Mouse (Mus musculus) forebrain, embryonic 13.5 days (tissue): ENCODE data around the gene Cpne4. TPM values are rescaled to one million over a fixed set of nuclear protein-coding genes. Genes with fewer than 3 reads are reported as not detected.

Experiments
- ATAC-seq: fragments of 200-750 bp; cut with Nextera tagmentation; 2 replicates; pipeline ENCODE4 v1.8.0; 2017
- H3K27ac ChIP-seq: fragments of 300-500 bp; sonication (generic); 2 replicates; pipeline ENCODE4 v1.5.1; 2015; ENCODE audit warnings: inconsistent platforms, mild to moderate bottlenecking, moderate library complexity
- H3K27me3 ChIP-seq: fragments of 300-500 bp; sonication (generic); 2 replicates; pipeline ENCODE4 v1.6.1; 2015; ENCODE audit warnings: mild to moderate bottlenecking, inconsistent platforms
- H3K36me3 ChIP-seq: fragments of 300-500 bp; sonication (generic); 2 replicates; pipeline ENCODE4 v1.6.1; 2015; ENCODE audit warnings: mild to moderate bottlenecking, inconsistent platforms; ENCODE audit not compliant: poor library complexity, severe bottlenecking
- H3K4me1 ChIP-seq: fragments of 300-500 bp; sonication (generic); 2 replicates; pipeline ENCODE4 v1.6.1; 2015; ENCODE audit warnings: inconsistent platforms
- H3K4me2 ChIP-seq: fragments of 300-500 bp; sonication (generic); 2 replicates; pipeline ENCODE4 v1.6.1; 2015; ENCODE audit warnings: inconsistent platforms, mild to moderate bottlenecking, moderate library complexity
- H3K4me3 ChIP-seq: fragments of 300-500 bp; sonication (generic); 2 replicates; pipeline ENCODE4 v1.5.1; 2015; ENCODE audit warnings: mild to moderate bottlenecking, inconsistent platforms
- H3K9ac ChIP-seq: fragments of 300-500 bp; sonication (generic); 2 replicates; pipeline ENCODE4 v1.6.1; 2015; ENCODE audit warnings: mild to moderate bottlenecking, inconsistent platforms
- H3K9me3 ChIP-seq: fragments of 300-500 bp; sonication (generic); replicated peaks from 2 replicates; pipeline ENCODE4 v1.6.1; 2016; ENCODE audit warnings: inconsistent platforms
- WGBS: fragments of 180-500 bp; shearing (Covaris S2); methylation state at CpG from one replicate; pipeline ENCODE4 v1.1.7; 2015; 5-methylcytosine and 5-hydroxymethylcytosine counted together
- polyA plus RNA-seq: library from polyadenylated mRNA; unstranded; fragments of >200 nt; fragmentation: Nextera tagmentation; extraction: Ambion mirVana; gene quantifications from 2 replicates; pipeline ENCODE4 v1.2.1, GENCODE M21; 2015

The Cpne4 gene
- polyA plus RNA-seq, 1 experiment from 2014 or later: 6.1 TPM

GRCm38 (mm10) chr9:104890517-104890916 lies 343.4 kb downstream of the Cpne4 start:
- 89% methylated on average over 3 of the region's 3 CpGs for WGBS
- no peak overlapping the region for H3K4me3 ChIP-seq
- H3K4me1 ChIP-seq: no peaks in the 10 kb centered on the region
- no peak overlapping the region for H3K9ac ChIP-seq
- H3K27ac ChIP-seq: no peak overlapping the region
- no peak overlapping the region for H3K4me2 ChIP-seq
- ATAC-seq: no peak
- no peaks in the 10 kb centered on the region for H3K27me3 ChIP-seq
- no peaks in the 10 kb centered on the region for H3K9me3 ChIP-seq
- no peaks in the 10 kb centered on the region for H3K36me3 ChIP-seq

GRCm38 (mm10) chr9:104895360-104895759 lies 348.3 kb downstream of the Cpne4 start:
- Histone ChIP-seq H3K36me3 (no peaks in the 10 kb centered on the region), H3K9ac (no peak overlapping the region), H3K4me1 (no peaks in the 10 kb centered on the region), H3K27me3 (no peaks in the 10 kb centered on the region), H3K4me2 (no peak overlapping the region), H3K27ac (no peak overlapping the region), H3K9me3 (no peaks in the 10 kb centered on the region), H3K4me3 (no peak overlapping the region)
- ATAC-seq: no peak
- 89% methylated on average over 4 of the region's 4 CpGs for WGBS

- Histone ChIP-seq H3K9ac (no peak overlapping the region), H3K4me3 (no peak overlapping the region), H3K4me2 (no peak overlapping the region), H3K27ac (no peak overlapping the region), H3K4me1 (peaks cover 5% of the 10 kb centered on the region; the same call in 1 of the 2 replicates), H3K9me3 (no peaks in the 10 kb centered on the region), H3K36me3 (no peaks in the 10 kb centered on the region), H3K27me3 (no peaks in the 10 kb centered on the region)
- WGBS: 18% methylated on average over 6 of the region's 6 CpGs
- ATAC-seq: no peak
These were observed 354.0 kb downstream of the Cpne4 start for GRCm38 (mm10) chr9:104901118-104901517.

GRCm38 (mm10) chr9:104901827-104902226 lies 354.7 kb downstream of the Cpne4 start:
- H3K9me3 ChIP-seq: no peaks in the 10 kb centered on the region
- peaks cover 5% of the 10 kb centered on the region; the same call in 1 of the 2 replicates for H3K4me1 ChIP-seq
- ATAC-seq: no peak

GRCm38 (mm10) chr9:104912686-104913085 lies 365.6 kb downstream of the Cpne4 start:
- Histone ChIP-seq H3K9me3 (no peaks in the 10 kb centered on the region), H3K27me3 (no peaks in the 10 kb centered on the region), H3K9ac (no peak overlapping the region), H3K36me3 (no peaks in the 10 kb centered on the region), H3K4me3 (no peak overlapping the region), H3K27ac (no peak overlapping the region), H3K4me1 (no peaks in the 10 kb centered on the region), H3K4me2 (no peak overlapping the region)
- WGBS: 78% methylated on average over 2 of the region's 2 CpGs
- ATAC-seq: no peak

More at GRCm38 (mm10) chr9:104901827-104902226, 354.7 kb downstream of the Cpne4 start:
- H3K9ac ChIP-seq: no peak overlapping the region
- H3K27ac ChIP-seq: no peak overlapping the region
- no peaks in the 10 kb centered on the region for H3K36me3 ChIP-seq
- no peak overlapping the region for H3K4me2 ChIP-seq
- no peak overlapping the region for H3K4me3 ChIP-seq
- 64% methylated on average over 2 of the region's 2 CpGs for WGBS
- no peaks in the 10 kb centered on the region for H3K27me3 ChIP-seq

GRCm38 (mm10) chr9:104913327-104913726 lies 366.2 kb downstream of the Cpne4 start:
- H3K27me3 ChIP-seq: no peaks in the 10 kb centered on the region
- no peaks in the 10 kb centered on the region for H3K9me3 ChIP-seq
- H3K4me2 ChIP-seq: no peak overlapping the region
- H3K4me1 ChIP-seq: no peaks in the 10 kb centered on the region
- no peaks in the 10 kb centered on the region for H3K36me3 ChIP-seq
- no peak overlapping the region for H3K27ac ChIP-seq
- H3K4me3 ChIP-seq: no peak overlapping the region
- ATAC-seq: no peak
- H3K9ac ChIP-seq: no peak overlapping the region
- WGBS: 86% methylated on average over 2 of the region's 2 CpGs

- H3K36me3 ChIP-seq: no peaks in the 10 kb centered on the region
- no peaks in the 10 kb centered on the region for H3K9me3 ChIP-seq
- WGBS: 93% methylated on average over 4 of the region's 4 CpGs
- H3K4me2 ChIP-seq: no peak overlapping the region
- H3K27me3 ChIP-seq: no peaks in the 10 kb centered on the region
- no peak for ATAC-seq
- no peak overlapping the region for H3K4me3 ChIP-seq
- no peak overlapping the region for H3K27ac ChIP-seq
- H3K4me1 ChIP-seq: no peaks in the 10 kb centered on the region
- H3K9ac ChIP-seq: no peak overlapping the region
These were observed 374.1 kb downstream of the Cpne4 start for GRCm38 (mm10) chr9:104921197-104921596.

GRCm38 (mm10) chr9:104922051-104922450 lies 375.0 kb downstream of the Cpne4 start:
- no peak overlapping the region for H3K4me3 ChIP-seq
- H3K9me3 ChIP-seq: no peaks in the 10 kb centered on the region
- H3K4me2 ChIP-seq: no peak overlapping the region
- no peak for ATAC-seq
- H3K4me1 ChIP-seq: no peaks in the 10 kb centered on the region
- 90% methylated on average over 2 of the region's 2 CpGs for WGBS
- no peaks in the 10 kb centered on the region for H3K36me3 ChIP-seq
- H3K27ac ChIP-seq: no peak overlapping the region
- H3K9ac ChIP-seq: no peak overlapping the region
- no peaks in the 10 kb centered on the region for H3K27me3 ChIP-seq

GRCm38 (mm10) chr9:104928806-104929205 lies 381.7 kb downstream of the Cpne4 start:
- no peaks in the 10 kb centered on the region for H3K4me1 ChIP-seq
- no peaks in the 10 kb centered on the region for H3K36me3 ChIP-seq
- no peak overlapping the region for H3K27ac ChIP-seq
- H3K4me3 ChIP-seq: no peak overlapping the region
- H3K9me3 ChIP-seq: no peaks in the 10 kb centered on the region
- H3K27me3 ChIP-seq: no peaks in the 10 kb centered on the region
- WGBS: 73% methylated on average over 9 of the region's 9 CpGs
- no peak for ATAC-seq
- no peak overlapping the region for H3K4me2 ChIP-seq
- H3K9ac ChIP-seq: no peak overlapping the region

GRCm38 (mm10) chr9:104940389-104940788 lies 393.3 kb downstream of the Cpne4 start:
- H3K36me3 ChIP-seq: no peaks in the 10 kb centered on the region
- H3K4me3 ChIP-seq: no peak overlapping the region
- H3K27me3 ChIP-seq: no peaks in the 10 kb centered on the region
- no peak overlapping the region for H3K27ac ChIP-seq
- no peak overlapping the region for H3K9ac ChIP-seq
- WGBS: 75% methylated on average over 4 of the region's 4 CpGs
- no peaks in the 10 kb centered on the region for H3K9me3 ChIP-seq
- no peak overlapping the region for H3K4me2 ChIP-seq
- H3K4me1 ChIP-seq: no peaks in the 10 kb centered on the region
- no peak for ATAC-seq

GRCm38 (mm10) chr9:104950551-104950950 lies 403.5 kb downstream of the Cpne4 start:
- ATAC-seq: no peak
- Histone ChIP-seq H3K4me2 (no peak overlapping the region), H3K36me3 (no peaks in the 10 kb centered on the region), H3K9ac (no peak overlapping the region), H3K9me3 (no peaks in the 10 kb centered on the region), H3K4me3 (no peak overlapping the region), H3K27ac (no peak overlapping the region), H3K4me1 (no peaks in the 10 kb centered on the region), H3K27me3 (no peaks in the 10 kb centered on the region)
- WGBS: 74% methylated on average over 4 of the region's 4 CpGs

- Histone ChIP-seq H3K4me2 (no peak overlapping the region), H3K36me3 (no peaks in the 10 kb centered on the region), H3K27me3 (no peaks in the 10 kb centered on the region), H3K27ac (no peak overlapping the region), H3K4me1 (no peaks in the 10 kb centered on the region), H3K9ac (no peak overlapping the region), H3K4me3 (no peak overlapping the region), H3K9me3 (no peaks in the 10 kb centered on the region)
- ATAC-seq: no peak
- 84% methylated on average over 3 of the region's 3 CpGs for whole genome bisulfite sequencing
These were observed 405.1 kb downstream of the Cpne4 start for GRCm38 (mm10) chr9:104952176-104952575.

GRCm38 (mm10) chr9:104972828-104973227 lies 425.7 kb downstream of the Cpne4 start:
- WGBS: 84% methylated on average over 7 of the region's 7 CpGs
- H3K4me2 ChIP-seq: no peak overlapping the region
- ATAC-seq: no peak
- H3K27ac ChIP-seq: no peak overlapping the region
- H3K36me3 ChIP-seq: no peaks in the 10 kb centered on the region
- H3K27me3 ChIP-seq: no peaks in the 10 kb centered on the region
- H3K4me3 ChIP-seq: no peak overlapping the region
- H3K9me3 ChIP-seq: no peaks in the 10 kb centered on the region
- H3K9ac ChIP-seq: no peak overlapping the region
- H3K4me1 ChIP-seq: no peaks in the 10 kb centered on the region
